Mouse (Mus musculus) macrophage (primary cell): ENCODE results near the gene Fbxo11. TPM values are rescaled to one million over a fixed set of nuclear protein-coding genes. Genes with fewer than 3 reads are reported as not detected.
"Not testable (repeated sequence)": the region's sequence is repeated elsewhere in the genome, so short reads cannot be mapped to it uniquely, and the experiment has no call there.

Experiments used
- H3K27ac ChIP-seq: fragments of 350-480 bp; formaldehyde crosslinking; 2 replicates; pipeline ENCODE4 v1.9.0; 2021
- H3K36me3 ChIP-seq: fragments of 350-480 bp; formaldehyde crosslinking; 2 replicates; pipeline ENCODE4 v1.9.0; 2021; ENCODE audit errors: inconsistent target
- H3K4me3 ChIP-seq: fragments of 350-480 bp; formaldehyde crosslinking; 2 replicates; pipeline ENCODE4 v1.9.0; 2021; ENCODE audit errors: inconsistent target
- H3K79me2 ChIP-seq: fragments of 350-480 bp; formaldehyde crosslinking; 2 replicates; pipeline ENCODE4 v1.9.0; 2021; ENCODE audit errors: inconsistent target
- WGBS: methylation state at CpG from one replicate; pipeline ENCODE4 v1.1.7; 2026; ENCODE audit warnings: inconsistent platforms; ENCODE audit not compliant: missing documents; 5-methylcytosine and 5-hydroxymethylcytosine counted together
- polyA plus RNA-seq: library from polyadenylated mRNA; stranded (reverse); fragments of 250-400 nt; gene quantifications from 3 replicates; pipeline ENCODE4 v1.2.4, GENCODE M21; 2018; ENCODE audit warnings: inconsistent platforms

Gene Fbxo11
- polyA plus RNA-seq, 1 experiment from 2014 or later = 64.4 TPM

- Histone ChIP-seq H3K27ac (no peak overlapping the region), H3K36me3 (peaks cover 64% of the 10 kb centered on the region), H3K4me3 (no peak overlapping the region), H3K79me2 (no peaks in the 10 kb centered on the region)
- WGBS = 83% methylated on average over 1 of the region's 1 CpGs
Measured at GRCm38 (mm10) chr17:88004892-88005291, 60.2 kb downstream of the Fbxo11 start.

GRCm38 (mm10) chr17:87997808-87998207 is 67.3 kb downstream of the Fbxo11 start:
- H3K27ac ChIP-seq = no peak overlapping the region
- H3K79me2 ChIP-seq = no peaks in the 10 kb centered on the region
- WGBS = 89% methylated on average over 4 of the region's 4 CpGs
- peaks cover 81% of the 10 kb centered on the region for H3K36me3 ChIP-seq
- no peak overlapping the region for H3K4me3 ChIP-seq

GRCm38 (mm10) chr17:87993338-87993737 is 71.8 kb downstream of the Fbxo11 start:
- H3K36me3 ChIP-seq = peaks cover 83% of the 10 kb centered on the region
- no peak overlapping the region for H3K27ac ChIP-seq
- WGBS = 38% methylated on average over 1 of the region's 1 CpGs
- H3K79me2 ChIP-seq = peaks cover 6% of the 10 kb centered on the region; the same call in 1 of the 2 replicates
- H3K4me3 ChIP-seq = no peak overlapping the region

- H3K27ac ChIP-seq = no peak overlapping the region
- 84% methylated on average over 3 of the region's 3 CpGs for WGBS
- no peak overlapping the region for H3K4me3 ChIP-seq
- H3K79me2 ChIP-seq = peaks cover 18% of the 10 kb centered on the region; the same call in 1 of the 2 replicates
- peaks cover 83% of the 10 kb centered on the region for H3K36me3 ChIP-seq
Measured at GRCm38 (mm10) chr17:87992154-87992553, 72.9 kb downstream of the Fbxo11 start.

GRCm38 (mm10) chr17:87987507-87987906 is 77.6 kb downstream of the Fbxo11 start:
- WGBS = 94% methylated on average over 5 of the region's 6 CpGs
- no peak overlapping the region for H3K27ac ChIP-seq
- peaks cover 25% of the 10 kb centered on the region for H3K79me2 ChIP-seq
- H3K36me3 ChIP-seq = peaks cover 68% of the 10 kb centered on the region
- no peak overlapping the region for H3K4me3 ChIP-seq

- Histone ChIP-seq H3K4me3 (no peak overlapping the region), H3K27ac (no peak overlapping the region), H3K36me3 (peaks cover 53% of the 10 kb centered on the region), H3K79me2 (peaks cover 33% of the 10 kb centered on the region)
- WGBS = 99% methylated on average over 8 of the region's 8 CpGs
Measured at GRCm38 (mm10) chr17:87985916-87986315, 79.2 kb downstream of the Fbxo11 start.

- no peak overlapping the region for H3K27ac ChIP-seq
- 65% methylated on average over 20 of the region's 20 CpGs for WGBS
- peaks cover 38% of the 10 kb centered on the region for H3K79me2 ChIP-seq
- no peak overlapping the region for H3K4me3 ChIP-seq
- H3K36me3 ChIP-seq = peaks cover 40% of the 10 kb centered on the region
Measured at GRCm38 (mm10) chr17:87984440-87985214, 80.5 kb downstream of the Fbxo11 start.

- H3K4me3 ChIP-seq = no peak overlapping the region
- 96% methylated on average over 4 of the region's 4 CpGs for WGBS
- H3K36me3 ChIP-seq = peaks cover 27% of the 10 kb centered on the region
- peaks cover 39% of the 10 kb centered on the region for H3K79me2 ChIP-seq
- no peak overlapping the region for H3K27ac ChIP-seq
Measured at GRCm38 (mm10) chr17:87983313-87983712, 81.8 kb downstream of the Fbxo11 start.

- H3K4me3 ChIP-seq = no peak overlapping the region
- 94% methylated on average over 3 of the region's 3 CpGs for WGBS
- H3K27ac ChIP-seq = no peak overlapping the region
- H3K36me3 ChIP-seq = peaks cover 15% of the 10 kb centered on the region
- H3K79me2 ChIP-seq = peaks cover 40% of the 10 kb centered on the region
Measured at GRCm38 (mm10) chr17:87982112-87982511, 83.0 kb downstream of the Fbxo11 start.

- H3K79me2 ChIP-seq = peaks cover 50% of the 10 kb centered on the region
- H3K36me3 ChIP-seq, H3K4me3 ChIP-seq, H3K27ac ChIP-seq: not testable (repeated sequence)
- 36% methylated on average over 1 of the region's 1 CpGs for WGBS
Measured at GRCm38 (mm10) chr17:87979696-87980095, 85.4 kb downstream of the Fbxo11 start.

GRCm38 (mm10) chr17:87976927-87977326 is 88.2 kb downstream of the Fbxo11 start:
- H3K36me3 ChIP-seq, H3K4me3 ChIP-seq, H3K27ac ChIP-seq: not testable (repeated sequence)
- WGBS = 100% methylated on average over 2 of the region's 4 CpGs
- peaks cover 50% of the 10 kb centered on the region for H3K79me2 ChIP-seq

GRCm38 (mm10) chr17:87976154-87976806 is 88.8 kb downstream of the Fbxo11 start:
- Histone ChIP-seq H3K4me3 (peak overlapping the region; percentile 54), H3K79me2 (peaks cover 45% of the 10 kb centered on the region), H3K36me3 (no peaks in the 10 kb centered on the region), H3K27ac (peak overlapping the region; percentile 22; the same call in 1 of the 2 replicates)
- 71% methylated on average over 9 of the region's 9 CpGs for WGBS

GRCm38 (mm10) chr17:87975229-87975853 is 89.8 kb downstream of the Fbxo11 start:
- WGBS = 2% methylated on average over 57 of the region's 68 CpGs
- no peaks in the 10 kb centered on the region for H3K36me3 ChIP-seq
- peak overlapping the region; percentile 22 for H3K27ac ChIP-seq
- H3K4me3 ChIP-seq = peak overlapping the region; percentile 54
- peaks cover 37% of the 10 kb centered on the region for H3K79me2 ChIP-seq

- H3K79me2 ChIP-seq = peaks cover 37% of the 10 kb centered on the region
- H3K4me3 ChIP-seq = peak within 1 kb of the TSS; percentile 54
- under 1% methylated on average over 63 of the region's 63 CpGs for WGBS
- peak within 1 kb of the TSS; percentile 58 for H3K27ac ChIP-seq
- H3K36me3 ChIP-seq = no peaks in the 10 kb centered on the region
Measured at GRCm38 (mm10) chr17:87974629-87975228, 90.4 kb downstream of the Fbxo11 start, which contains the start of gene Msh6. Msh6 (plus strand) TSS chr17:87975062.
